Mouse (Mus musculus): ENCODE measurements at regions not wholly inside any gene's neighbourhood (a gene's known extent, or its start where the extent isn't known, plus 50 kb on each side); places are given as distances from the start of the nearest gene placed in this dataset.

DNA sequence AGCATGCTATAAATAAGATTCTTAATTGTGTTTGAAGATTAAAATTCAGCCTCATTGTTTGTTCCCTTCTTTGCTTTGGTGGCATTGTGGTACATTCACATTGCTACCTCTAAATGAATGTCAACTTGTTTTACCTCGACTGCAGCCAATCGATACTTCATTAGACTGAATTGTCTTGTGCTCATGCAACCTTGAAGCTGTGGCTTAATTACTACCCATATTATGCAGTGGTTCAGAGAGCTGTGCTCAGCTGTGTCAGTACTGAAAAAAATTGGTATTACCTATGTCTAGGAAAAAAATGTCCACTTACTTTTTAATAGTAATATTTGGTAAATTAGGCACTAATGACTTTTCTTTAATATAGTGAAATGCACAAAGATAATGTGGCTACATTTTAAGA, 1523.6 kb upstream of the Gm8797 start:
- in situ Hi-C loops (cut with MboI, MseI): no loop called here

DNA sequence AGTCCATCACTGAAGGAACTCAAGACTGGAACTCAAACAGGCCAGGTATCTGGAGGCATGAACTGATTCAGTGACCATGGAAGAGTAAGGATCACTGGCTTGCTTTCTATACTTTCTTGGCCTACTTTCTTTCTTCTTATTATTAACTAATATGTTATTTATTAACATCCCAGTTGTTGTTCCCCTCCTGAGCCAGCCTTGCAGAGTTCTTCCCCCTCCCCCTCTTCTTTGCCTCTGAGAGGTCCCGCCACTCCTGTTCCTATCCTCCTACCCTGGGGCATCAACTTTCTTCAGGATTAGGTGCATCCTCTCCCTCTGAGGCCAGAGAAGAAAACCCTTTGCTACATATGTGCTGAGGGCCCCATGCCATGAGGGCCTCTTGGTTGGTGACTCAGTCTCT, 1479.2 kb upstream of the Gm8797 start:
- in situ Hi-C loops (cut with MboI, MseI): no loop called here

DNA sequence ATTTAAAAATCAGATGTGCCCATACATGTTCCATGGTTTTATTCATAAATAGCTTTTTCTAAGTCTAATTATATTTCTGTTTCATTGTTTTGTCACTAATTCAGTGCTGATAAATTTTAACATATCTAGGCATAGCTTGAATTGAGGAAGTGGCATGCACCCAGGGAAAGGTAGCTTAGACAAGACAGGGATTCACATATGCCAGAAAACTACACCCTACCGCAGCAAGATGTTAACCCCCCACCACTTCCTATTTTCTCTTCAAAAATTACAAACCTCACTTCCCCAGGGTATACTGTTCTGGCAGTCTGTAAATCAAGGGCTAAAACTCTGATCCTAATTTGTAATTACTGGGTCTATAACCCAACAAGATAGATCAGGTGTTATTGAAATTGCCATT, 1476.0 kb upstream of the Gm8797 start:
- in situ Hi-C loops (cut with MboI, MseI): no loop called here

DNA sequence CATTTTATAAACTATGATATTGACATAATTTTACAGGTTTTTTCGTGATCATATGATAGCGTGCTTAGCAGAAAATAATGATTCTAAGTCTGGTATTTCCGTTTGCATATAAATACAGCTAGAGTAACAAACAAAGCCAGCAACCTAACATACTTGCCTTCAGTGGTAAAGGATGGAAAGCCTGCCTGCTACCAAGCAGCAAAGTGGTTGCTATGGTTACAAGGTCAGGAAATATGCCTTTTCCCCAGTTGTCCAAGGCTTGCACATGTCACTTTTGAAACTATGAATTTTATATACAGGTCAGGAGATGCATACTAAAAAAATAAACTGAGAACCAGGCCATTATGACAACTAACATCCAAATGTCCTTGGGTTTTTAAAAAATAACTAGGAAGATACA, 1472.6 kb upstream of the Gm8797 start:
- in situ Hi-C loops (cut with MboI, MseI): no loop called here

DNA sequence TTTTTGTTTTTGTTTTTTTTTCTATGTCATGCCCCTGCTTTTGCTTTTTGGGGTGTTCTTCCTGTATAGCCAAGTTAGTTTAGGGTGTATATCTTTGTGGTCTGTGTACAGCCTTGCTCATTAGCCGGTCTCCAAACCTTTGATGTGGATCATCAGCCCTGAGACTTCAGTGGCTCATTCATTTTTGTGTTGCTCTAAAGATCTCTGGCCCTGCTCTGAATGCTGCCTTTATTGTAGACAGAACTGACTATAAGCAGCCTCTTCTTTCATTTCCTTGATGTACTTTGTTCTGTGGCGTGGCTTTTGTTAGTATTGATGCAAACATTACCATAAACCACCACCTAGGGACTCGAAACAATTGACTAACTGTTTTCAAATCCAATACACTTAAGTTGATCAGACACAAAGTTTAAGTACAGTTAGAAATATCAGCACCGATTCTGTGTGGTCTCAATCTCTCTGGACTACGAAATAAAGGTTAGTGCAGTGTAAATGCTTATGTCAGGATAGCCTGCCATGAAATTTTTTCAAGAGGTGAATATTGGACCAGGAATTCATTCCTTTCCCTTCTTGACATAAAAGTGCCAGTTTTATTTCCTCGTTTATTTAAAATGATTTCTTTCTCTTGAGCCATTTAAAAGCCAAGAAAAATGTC, 1470.1 kb upstream of the Gm8797 start:
- in situ Hi-C loops (cut with MboI, MseI): no loop called here

DNA sequence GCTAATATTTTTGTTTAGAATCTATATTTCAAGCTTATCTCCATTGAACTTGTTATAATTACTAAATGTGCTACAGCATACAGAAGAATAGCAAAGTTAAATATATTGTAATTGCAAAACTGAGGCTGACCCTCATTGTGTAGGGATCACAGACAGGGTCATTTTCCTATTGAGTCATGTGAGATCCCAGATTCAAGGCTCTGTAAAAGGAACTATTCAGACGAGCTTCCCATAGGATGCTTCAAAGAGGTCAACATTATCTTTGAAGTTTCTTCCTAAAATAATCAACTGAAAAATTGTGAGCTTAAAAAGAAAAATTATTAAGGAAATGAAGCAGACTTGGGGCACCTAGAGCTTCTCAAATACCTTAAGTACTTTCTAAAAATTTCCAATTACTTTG, 1469.5 kb upstream of the Gm8797 start:
- in situ Hi-C loops (cut with MboI, MseI): no loop called here

DNA sequence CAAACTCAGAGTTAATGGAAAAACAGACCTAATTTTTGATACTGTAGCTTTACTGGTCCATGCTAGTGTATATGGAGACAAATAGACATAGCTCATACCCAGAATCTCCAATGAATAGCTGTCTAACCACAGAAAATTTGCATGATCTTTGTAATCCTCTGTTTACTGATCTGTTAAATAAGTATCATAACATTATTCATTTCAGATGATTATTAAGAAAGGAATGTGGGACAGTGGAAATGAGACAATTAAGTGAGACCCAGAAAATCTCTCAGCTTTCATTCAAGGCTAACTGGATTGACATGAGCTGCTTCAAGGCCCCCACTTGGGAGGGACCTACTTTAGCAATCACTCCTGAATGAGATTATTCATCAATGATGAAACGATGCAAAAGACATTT, 1463.5 kb upstream of the Gm8797 start:
- in situ Hi-C loops (cut with MboI, MseI): no loop called here

DNA sequence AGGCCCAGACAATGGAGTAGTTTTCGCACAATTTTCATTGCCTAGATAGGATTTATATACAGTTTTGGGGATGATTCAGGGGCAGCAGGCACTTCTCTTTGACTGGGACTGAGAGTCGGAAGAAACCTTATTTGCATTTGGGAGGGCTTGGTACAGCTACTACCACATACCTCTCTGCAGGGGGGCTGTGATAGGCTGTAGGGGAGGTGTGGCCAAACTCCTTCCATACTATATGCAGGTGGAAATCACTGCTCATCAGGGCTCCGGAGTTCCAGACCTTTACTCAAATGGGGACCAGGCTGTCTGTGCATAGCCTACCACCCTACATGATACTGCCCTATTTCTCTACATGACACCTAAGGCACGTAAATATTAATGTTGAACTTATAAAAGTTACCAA, 1414.2 kb upstream of the Gm8797 start:
- in situ Hi-C loops (cut with MboI, MseI): loop anchor here (10.0 kb wide), 1 partner anchor 1158 kb away; no protein-coding TSS in a partner anchor

DNA sequence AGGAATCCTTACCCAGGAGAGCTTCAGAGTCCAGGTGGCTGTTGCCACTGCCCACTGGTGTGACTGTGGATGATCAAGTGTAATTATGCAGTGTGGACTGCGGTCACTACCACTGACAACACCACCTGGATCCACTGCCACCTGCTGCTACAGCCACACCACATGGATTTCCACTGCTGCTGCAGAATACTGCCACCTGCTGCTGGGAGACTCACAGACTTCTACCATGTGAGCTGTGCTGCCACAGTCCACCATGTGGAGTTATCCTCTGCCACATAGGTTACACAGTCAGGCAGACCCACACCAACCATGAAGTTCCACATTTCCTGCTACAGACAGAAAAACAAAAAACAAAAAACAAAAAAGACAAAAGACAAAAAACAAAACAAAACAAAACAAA, 1411.5 kb upstream of the Gm8797 start:
- in situ Hi-C loops (cut with MboI, MseI): loop anchor here (10.0 kb wide), 1 partner anchor 1156 kb away; no protein-coding TSS in a partner anchor
